Mouse (Mus musculus) kidney, adult 2 months (tissue): ENCODE data around the gene Armcx6.

Experiments used
- CTCF ChIP-seq: fragments of 200-500 bp; conservative IDR thresholded peaks from 2 replicates; pipeline ENCODE4 v1.5.1; 2011; ENCODE audit warnings: low read depth, mild to moderate bottlenecking, control low read depth, low read length, moderate library complexity, mixed read lengths; ENCODE audit not compliant: insufficient read depth, insufficient read length
- POLR2A ChIP-seq: fragments of 200-500 bp; IDR thresholded peaks from one replicate; pipeline ENCODE4 v1.6.1; 2011; ENCODE audit warnings: low read depth, low read length, control low read depth

DNA sequence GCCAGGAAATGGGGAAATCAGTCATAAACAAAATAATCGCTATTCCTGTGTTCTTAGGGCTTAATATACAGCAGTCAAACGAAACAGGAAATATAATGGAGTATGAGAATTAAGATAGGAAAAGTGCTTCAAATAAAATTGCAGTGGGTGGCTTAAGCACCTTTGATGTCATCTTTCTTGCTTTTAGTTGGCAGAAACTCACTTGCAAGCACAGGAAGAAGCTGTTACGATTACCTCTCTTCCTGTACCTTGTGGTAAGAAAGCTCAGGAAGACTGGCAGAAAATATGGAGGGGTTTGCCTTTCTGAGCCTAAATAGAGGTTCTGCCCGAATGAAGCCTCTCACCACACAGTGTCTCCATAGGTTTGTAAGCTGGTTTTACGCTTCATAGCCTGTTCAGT lies 9.4 kb downstream of the Armcx6 start:
- TF ChIP-seq CTCF (no peak), POLR2A (no peak)
